Mouse (Mus musculus): ENCODE data around the gene Guca1a. TPM values are rescaled to one million over a fixed set of nuclear protein-coding genes. Genes with fewer than 3 reads are reported as not detected.

Guca1a gene
- polyA plus RNA-seq, 1 experiment from 2014 or later, result not detected

GRCm38 (mm10) chr17:47386649-47387048 is 13.7 kb downstream of the Guca1a start:
- no peaks in the 10 kb centered on the region for H3K36me3 ChIP-seq (ENCODE audit: control insufficient read depth, insufficient read depth)
- no peaks in the 10 kb centered on the region for H3K4me1 ChIP-seq (replicated peaks; ENCODE audit: control insufficient read depth, insufficient read depth, low read length)
- H3K27me3 ChIP-seq (replicated peaks; ENCODE audit: control insufficient read depth, insufficient read depth, low read length), result no peaks in the 10 kb centered on the region
- H3K9ac ChIP-seq (replicated peaks; ENCODE audit: low read depth, low read length), result no peak overlapping the region
- H3K4me2 ChIP-seq (ENCODE audit: low read length), result no peak overlapping the region
- no peak overlapping the region for H3K4me3 ChIP-seq (replicated peaks; ENCODE audit: low read length)
- 54% methylated on average over 4 of the region's 4 CpGs for WGBS
- H3K27ac ChIP-seq (ENCODE audit: low read length), result no peak overlapping the region
- ATAC-seq, result no peak
- no peaks in the 10 kb centered on the region for H3K9me3 ChIP-seq (ENCODE audit: control insufficient read depth, low read length)

DNA sequence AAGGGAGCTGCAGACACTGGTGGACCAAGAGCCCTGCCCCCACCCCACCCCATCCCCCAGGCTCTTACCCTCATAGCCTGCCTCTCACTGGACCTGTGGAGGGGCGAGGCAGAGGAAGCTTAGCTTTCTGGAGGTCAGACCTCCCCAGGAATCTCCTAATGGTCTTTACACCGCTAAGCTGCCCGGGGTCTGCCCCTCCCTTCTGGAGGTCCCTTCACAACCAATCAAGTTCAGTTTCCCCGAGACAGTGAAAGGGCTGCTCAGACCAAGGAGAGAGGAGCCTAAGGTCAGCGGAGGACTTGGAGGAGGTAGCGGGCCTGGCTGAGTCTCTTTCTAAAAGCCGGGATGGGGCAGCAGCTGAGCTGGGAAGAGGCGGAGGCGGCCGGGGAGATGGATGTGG is 15.2 kb downstream of the Guca1a start, which contains the start of gene Guca1b:
TSS of gene Guca1b (plus strand) at position 249 of the 400 bp plus-strand sequence.
- H3K9me3 ChIP-seq (ENCODE audit: control insufficient read depth, low read length), result no peaks in the 10 kb centered on the region
- H3K9ac ChIP-seq (replicated peaks; ENCODE audit: low read depth, low read length), result no peak within 1 kb of the TSS
- ATAC-seq, result no peak
- peaks cover 4% of the 10 kb centered on the region for H3K36me3 ChIP-seq (ENCODE audit: control insufficient read depth, insufficient read depth)
- H3K4me1 ChIP-seq (replicated peaks; ENCODE audit: control insufficient read depth, insufficient read depth, low read length), result no peaks in the 10 kb centered on the region
- H3K27me3 ChIP-seq (replicated peaks; ENCODE audit: control insufficient read depth, insufficient read depth, low read length), result no peaks in the 10 kb centered on the region
- no peak within 1 kb of the TSS for H3K4me2 ChIP-seq (ENCODE audit: low read length)
- no peak within 1 kb of the TSS for H3K4me3 ChIP-seq (replicated peaks; ENCODE audit: low read length)
- no peak within 1 kb of the TSS for H3K27ac ChIP-seq (ENCODE audit: low read length)
- WGBS, result 25% methylated on average over 10 of the region's 10 CpGs

- no peak overlapping the region for H3K9ac ChIP-seq (replicated peaks; ENCODE audit: low read depth, low read length)
- H3K4me1 ChIP-seq (replicated peaks; ENCODE audit: control insufficient read depth, insufficient read depth, low read length), result no peaks in the 10 kb centered on the region
- H3K27me3 ChIP-seq (replicated peaks; ENCODE audit: control insufficient read depth, insufficient read depth, low read length), result no peaks in the 10 kb centered on the region
- peaks cover 9% of the 10 kb centered on the region for H3K36me3 ChIP-seq (ENCODE audit: control insufficient read depth, insufficient read depth)
- no peak overlapping the region for H3K4me2 ChIP-seq (ENCODE audit: low read length)
- 90% methylated on average over 3 of the region's 3 CpGs for WGBS
- no peaks in the 10 kb centered on the region for H3K9me3 ChIP-seq (ENCODE audit: control insufficient read depth, low read length)
- no peak for ATAC-seq
- H3K27ac ChIP-seq (ENCODE audit: low read length), result no peak overlapping the region
- H3K4me3 ChIP-seq (replicated peaks; ENCODE audit: low read length), result no peak overlapping the region
These were observed 16.3 kb downstream of the Guca1a start for GRCm38 (mm10) chr17:47384064-47384463.

- peaks cover 9% of the 10 kb centered on the region for H3K36me3 ChIP-seq (ENCODE audit: control insufficient read depth, insufficient read depth)
- H3K27ac ChIP-seq (ENCODE audit: low read length), result no peak overlapping the region
- H3K4me3 ChIP-seq (replicated peaks; ENCODE audit: low read length), result no peak overlapping the region
- ATAC-seq, result no peak
- no peak overlapping the region for H3K9ac ChIP-seq (replicated peaks; ENCODE audit: low read depth, low read length)
- H3K27me3 ChIP-seq (replicated peaks; ENCODE audit: control insufficient read depth, insufficient read depth, low read length), result no peaks in the 10 kb centered on the region
- H3K9me3 ChIP-seq (ENCODE audit: control insufficient read depth, low read length), result no peaks in the 10 kb centered on the region
- H3K4me1 ChIP-seq (replicated peaks; ENCODE audit: control insufficient read depth, insufficient read depth, low read length), result no peaks in the 10 kb centered on the region
- no peak overlapping the region for H3K4me2 ChIP-seq (ENCODE audit: low read length)
- WGBS, result 86% methylated on average over 4 of the region's 4 CpGs
These were observed 17.1 kb downstream of the Guca1a start for GRCm38 (mm10) chr17:47383266-47383665.

GRCm38 (mm10) chr17:47381917-47382316 is 18.5 kb downstream of the Guca1a start:
- 37% methylated on average over 11 of the region's 11 CpGs for WGBS
- Histone ChIP-seq H3K27ac (ENCODE audit: low read length) (no peak overlapping the region), H3K36me3 (ENCODE audit: control insufficient read depth, insufficient read depth) (peaks cover 12% of the 10 kb centered on the region), H3K4me2 (ENCODE audit: low read length) (no peak overlapping the region), H3K4me3 (replicated peaks; ENCODE audit: low read length) (no peak overlapping the region), H3K27me3 (replicated peaks; ENCODE audit: control insufficient read depth, insufficient read depth, low read length) (no peaks in the 10 kb centered on the region), H3K9me3 (ENCODE audit: control insufficient read depth, low read length) (no peaks in the 10 kb centered on the region), H3K9ac (replicated peaks; ENCODE audit: low read depth, low read length) (no peak overlapping the region), H3K4me1 (replicated peaks; ENCODE audit: control insufficient read depth, insufficient read depth, low read length) (no peaks in the 10 kb centered on the region)
- no peak for ATAC-seq

DNA sequence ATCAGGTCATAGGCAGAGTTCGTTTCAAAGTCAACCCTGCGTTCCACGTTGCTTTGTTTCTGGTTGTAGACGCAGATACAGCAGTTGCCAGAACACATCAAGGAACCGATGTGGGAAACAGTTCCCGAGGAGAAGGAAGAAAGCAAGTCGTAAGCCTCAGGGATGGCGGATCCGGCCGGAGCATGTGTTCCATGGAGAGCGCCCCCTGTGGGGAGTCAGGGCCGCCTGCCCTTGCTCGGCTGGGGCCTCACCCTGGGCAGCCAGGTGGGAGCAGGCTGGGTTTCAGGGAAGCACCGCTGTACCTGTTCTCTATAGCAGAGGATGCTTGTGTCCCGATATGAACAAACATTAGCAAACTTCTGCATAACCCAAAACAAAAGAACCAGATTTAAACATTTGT is 22.3 kb downstream of the Guca1a start:
- no peaks in the 10 kb centered on the region for H3K9me3 ChIP-seq (ENCODE audit: control insufficient read depth, low read length)
- ATAC-seq, result no peak
- H3K27me3 ChIP-seq (replicated peaks; ENCODE audit: control insufficient read depth, insufficient read depth, low read length), result no peaks in the 10 kb centered on the region
- peaks cover 19% of the 10 kb centered on the region for H3K36me3 ChIP-seq (ENCODE audit: control insufficient read depth, insufficient read depth)
- no peak overlapping the region for H3K4me3 ChIP-seq (replicated peaks; ENCODE audit: low read length)
- no peak overlapping the region for H3K9ac ChIP-seq (replicated peaks; ENCODE audit: low read depth, low read length)
- H3K4me1 ChIP-seq (replicated peaks; ENCODE audit: control insufficient read depth, insufficient read depth, low read length), result no peaks in the 10 kb centered on the region
- no peak overlapping the region for H3K4me2 ChIP-seq (ENCODE audit: low read length)
- WGBS, result 84% methylated on average over 15 of the region's 15 CpGs
- H3K27ac ChIP-seq (ENCODE audit: low read length), result no peak overlapping the region

GRCm38 (mm10) chr17:47376779-47377280 is 23.6 kb downstream of the Guca1a start:
- peaks cover 26% of the 10 kb centered on the region for H3K36me3 ChIP-seq (ENCODE audit: control insufficient read depth, insufficient read depth)
- no peak for ATAC-seq
- H3K4me1 ChIP-seq (replicated peaks; ENCODE audit: control insufficient read depth, insufficient read depth, low read length), result no peaks in the 10 kb centered on the region
- H3K27ac ChIP-seq (ENCODE audit: low read length), result no peak overlapping the region
- H3K4me2 ChIP-seq (ENCODE audit: low read length), result no peak overlapping the region
- no peak overlapping the region for H3K4me3 ChIP-seq (replicated peaks; ENCODE audit: low read length)
- no peaks in the 10 kb centered on the region for H3K9me3 ChIP-seq (ENCODE audit: control insufficient read depth, low read length)
- no peaks in the 10 kb centered on the region for H3K27me3 ChIP-seq (replicated peaks; ENCODE audit: control insufficient read depth, insufficient read depth, low read length)
- no peak overlapping the region for H3K9ac ChIP-seq (replicated peaks; ENCODE audit: low read depth, low read length)
- WGBS, result 87% methylated on average over 6 of the region's 6 CpGs

DNA sequence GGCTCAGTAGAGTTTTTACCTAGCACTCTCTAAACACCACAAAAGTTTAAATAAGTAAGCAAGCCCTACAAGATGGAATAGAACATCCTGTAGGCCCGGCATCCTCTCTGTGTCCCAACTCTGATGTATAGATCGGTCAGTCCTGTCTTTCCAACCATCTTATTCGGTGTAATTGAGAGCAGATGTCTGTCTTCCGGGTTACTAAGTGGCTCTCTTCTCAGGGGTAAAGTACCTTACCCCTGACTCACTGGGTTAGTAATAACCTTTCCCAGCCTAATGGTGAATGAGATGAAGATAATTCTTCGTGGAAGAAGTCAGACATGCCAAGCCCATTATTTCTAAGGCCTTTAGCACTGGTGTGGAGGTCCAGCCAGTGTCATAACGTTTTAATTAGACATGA is 26.4 kb downstream of the Guca1a start:
- H3K9ac ChIP-seq (replicated peaks; ENCODE audit: low read depth, low read length), result no peak overlapping the region
- H3K36me3 ChIP-seq (ENCODE audit: control insufficient read depth, insufficient read depth), result peaks cover 17% of the 10 kb centered on the region
- H3K4me2 ChIP-seq (ENCODE audit: low read length), result no peak overlapping the region
- H3K4me3 ChIP-seq (replicated peaks; ENCODE audit: low read length), result no peak overlapping the region
- H3K27me3 ChIP-seq (replicated peaks; ENCODE audit: control insufficient read depth, insufficient read depth, low read length), result no peaks in the 10 kb centered on the region
- no peak overlapping the region for H3K27ac ChIP-seq (ENCODE audit: low read length)
- ATAC-seq, result no peak
- 89% methylated on average over 6 of the region's 6 CpGs for WGBS
- H3K4me1 ChIP-seq (replicated peaks; ENCODE audit: control insufficient read depth, insufficient read depth, low read length), result peaks cover 10% of the 10 kb centered on the region
- H3K9me3 ChIP-seq (ENCODE audit: control insufficient read depth, low read length), result no peaks in the 10 kb centered on the region

- Histone ChIP-seq H3K4me3 (replicated peaks; ENCODE audit: low read length) (no peak overlapping the region), H3K36me3 (ENCODE audit: control insufficient read depth, insufficient read depth) (peaks cover 13% of the 10 kb centered on the region), H3K27ac (ENCODE audit: low read length) (no peak overlapping the region), H3K27me3 (replicated peaks; ENCODE audit: control insufficient read depth, insufficient read depth, low read length) (peaks cover 6% of the 10 kb centered on the region), H3K4me2 (ENCODE audit: low read length) (no peak overlapping the region), H3K9ac (replicated peaks; ENCODE audit: low read depth, low read length) (no peak overlapping the region), H3K9me3 (ENCODE audit: control insufficient read depth, low read length) (no peaks in the 10 kb centered on the region), H3K4me1 (replicated peaks; ENCODE audit: control insufficient read depth, insufficient read depth, low read length) (peaks cover 10% of the 10 kb centered on the region)
- 9% methylated on average over 4 of the region's 4 CpGs for WGBS
- ATAC-seq, result peak; percentile 49; the same call in 1 of the 2 replicates
These were observed 28.9 kb downstream of the Guca1a start for GRCm38 (mm10) chr17:47371451-47371850.

DNA sequence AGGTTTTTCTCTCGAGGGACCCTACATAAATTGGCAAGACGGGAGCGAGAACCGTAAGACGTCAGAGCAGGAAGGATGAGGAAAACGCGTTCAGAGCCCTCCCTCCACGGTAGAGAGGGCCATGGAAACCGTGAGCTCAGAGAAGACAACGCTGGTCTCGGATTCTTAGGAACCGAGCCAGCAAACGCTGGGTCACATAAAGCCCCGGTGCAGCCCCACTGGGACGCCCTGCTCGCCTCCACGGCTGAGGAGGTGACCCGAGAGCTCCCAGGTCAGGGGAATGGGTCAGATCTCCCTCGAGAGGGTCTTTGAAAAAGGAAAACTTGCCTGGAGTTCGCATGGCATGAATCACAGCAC is 31.3 kb downstream of the Guca1a start:
- Histone ChIP-seq H3K36me3 (ENCODE audit: control insufficient read depth, insufficient read depth) (peaks cover 10% of the 10 kb centered on the region; the same call in 1 of the 2 replicates), H3K27me3 (replicated peaks; ENCODE audit: control insufficient read depth, insufficient read depth, low read length) (peaks cover 20% of the 10 kb centered on the region), H3K4me2 (ENCODE audit: low read length) (peak overlapping the region; percentile 91), H3K9ac (replicated peaks; ENCODE audit: low read depth, low read length) (peak overlapping the region; percentile 70), H3K9me3 (ENCODE audit: control insufficient read depth, low read length) (no peaks in the 10 kb centered on the region), H3K4me1 (replicated peaks; ENCODE audit: control insufficient read depth, insufficient read depth, low read length) (peaks cover 10% of the 10 kb centered on the region), H3K27ac (ENCODE audit: low read length) (peak overlapping the region; percentile 76), H3K4me3 (replicated peaks; ENCODE audit: low read length) (peak overlapping the region; percentile 84)
- 1% methylated on average over 20 of the region's 20 CpGs for WGBS
- peak; percentile 79 for ATAC-seq
